Mouse (Mus musculus): ENCODE measurements at regions not wholly inside any gene's neighbourhood (a gene's known extent, or its start where the extent isn't known, plus 50 kb on each side); places are given as distances from the start of the nearest gene placed in this dataset.
A peak's percentile ranks its signal among the peaks of the same experiment; 100 is the strongest.

GRCm38 (mm10) chr4:106168741-106169140, 147.3 kb upstream of the Usp24 start:
- no peak for DNase-seq (ENCODE audit: low spot score in 2 of 2)

GRCm38 (mm10) chr4:106169466-106169865, 146.5 kb upstream of the Usp24 start:
- no peak for DNase-seq (ENCODE audit: low spot score in 2 of 2)

DNA sequence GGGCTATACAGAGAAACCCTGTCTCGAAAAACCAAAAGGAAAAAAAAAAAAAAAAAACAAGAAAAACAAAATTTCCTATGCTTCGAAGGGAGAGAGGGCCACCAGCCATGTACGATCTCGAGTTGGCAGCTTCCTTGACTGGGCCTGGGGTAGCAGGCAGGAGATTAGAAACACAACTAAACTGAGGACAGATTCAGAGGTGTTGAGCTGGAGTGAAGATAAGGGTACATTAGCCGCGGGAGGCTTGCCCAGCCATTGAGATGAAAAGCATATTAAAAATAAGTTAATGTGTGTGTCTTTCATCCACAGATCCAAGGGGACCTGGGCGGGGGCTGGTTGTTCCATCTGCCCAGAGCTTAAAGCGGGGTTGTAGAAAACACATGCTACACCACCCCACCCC, 145.3 kb upstream of the Usp24 start:
- no peak for DNase-seq (ENCODE audit: low spot score in 2 of 2)

DNA sequence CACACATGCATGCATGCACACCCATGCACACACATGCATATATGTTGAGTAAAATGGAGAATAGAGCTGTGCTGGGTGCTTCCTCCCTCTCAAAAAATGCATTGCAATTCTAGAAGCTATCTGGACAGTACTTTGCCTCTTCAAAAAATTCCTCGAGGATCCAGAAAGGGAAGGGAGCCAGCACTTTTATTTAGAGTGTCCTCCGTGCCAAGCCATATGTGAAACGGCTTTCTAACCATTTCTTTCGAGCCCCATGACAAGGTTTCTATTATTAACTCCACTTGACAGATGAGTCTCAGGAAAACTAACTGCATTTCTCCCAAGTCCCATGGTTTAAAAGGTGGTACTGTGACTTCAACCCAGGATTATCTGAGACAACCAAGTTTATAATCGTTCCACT, 140.7 kb upstream of the Usp24 start:
- DNase-seq (ENCODE audit: low spot score in 2 of 2): no peak

- no peak for DNase-seq (ENCODE audit: low spot score in 2 of 2)
Measured at GRCm38 (mm10) chr4:106185745-106186501, 130.1 kb upstream of the Usp24 start.

DNA sequence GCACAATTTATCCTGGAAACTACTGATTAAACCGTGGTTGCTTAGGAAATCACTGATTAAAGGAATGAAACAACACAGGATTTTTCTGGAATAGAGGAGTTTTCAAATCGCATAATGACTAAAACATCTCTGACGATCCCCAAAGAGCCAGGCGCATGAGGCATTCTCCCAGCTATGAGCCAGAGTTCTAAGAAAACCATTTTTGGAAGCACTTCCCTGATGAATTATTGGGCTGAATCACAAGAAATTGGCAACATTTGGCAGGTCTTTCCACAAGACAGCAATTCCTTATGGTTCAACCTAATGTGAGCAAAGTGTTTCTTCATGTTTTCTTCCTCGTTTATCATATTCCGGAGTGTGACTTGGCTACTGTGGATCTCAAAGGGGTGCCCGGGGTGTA, 129.3 kb upstream of the Usp24 start:
- DNase-seq (ENCODE audit: low spot score in 2 of 2): no peak

- no peak for DNase-seq (ENCODE audit: low spot score in 2 of 2)
Measured at GRCm38 (mm10) chr4:106190248-106190647, 125.8 kb upstream of the Usp24 start.

DNA sequence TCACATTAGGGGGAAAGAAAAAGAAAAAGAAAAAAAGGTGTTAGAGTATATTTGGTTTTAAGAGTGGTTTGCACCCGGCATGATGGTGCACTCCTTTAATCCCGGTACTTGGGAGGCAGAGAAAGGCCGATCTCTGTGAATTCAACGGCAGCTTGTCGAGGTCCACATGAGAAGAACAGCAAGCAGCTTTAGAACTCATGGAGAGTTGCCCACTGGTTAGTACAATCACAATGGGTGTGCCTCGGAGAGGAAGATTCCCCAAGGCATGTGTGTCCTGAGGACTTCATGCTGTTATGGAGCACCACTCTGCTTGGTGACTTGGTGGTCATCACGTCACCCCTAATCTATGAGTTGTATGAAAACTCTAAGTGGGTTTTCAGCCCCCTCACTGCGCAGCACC, 124.7 kb upstream of the Usp24 start:
- no peak for DNase-seq (ENCODE audit: low spot score in 2 of 2)

- no peak for DNase-seq (ENCODE audit: low spot score in 2 of 2)
Measured at GRCm38 (mm10) chr4:106191843-106192242, 124.2 kb upstream of the Usp24 start.

- no peak for DNase-seq (ENCODE audit: low spot score in 2 of 2)
Measured at GRCm38 (mm10) chr4:106193204-106193945, 122.6 kb upstream of the Usp24 start.

DNA sequence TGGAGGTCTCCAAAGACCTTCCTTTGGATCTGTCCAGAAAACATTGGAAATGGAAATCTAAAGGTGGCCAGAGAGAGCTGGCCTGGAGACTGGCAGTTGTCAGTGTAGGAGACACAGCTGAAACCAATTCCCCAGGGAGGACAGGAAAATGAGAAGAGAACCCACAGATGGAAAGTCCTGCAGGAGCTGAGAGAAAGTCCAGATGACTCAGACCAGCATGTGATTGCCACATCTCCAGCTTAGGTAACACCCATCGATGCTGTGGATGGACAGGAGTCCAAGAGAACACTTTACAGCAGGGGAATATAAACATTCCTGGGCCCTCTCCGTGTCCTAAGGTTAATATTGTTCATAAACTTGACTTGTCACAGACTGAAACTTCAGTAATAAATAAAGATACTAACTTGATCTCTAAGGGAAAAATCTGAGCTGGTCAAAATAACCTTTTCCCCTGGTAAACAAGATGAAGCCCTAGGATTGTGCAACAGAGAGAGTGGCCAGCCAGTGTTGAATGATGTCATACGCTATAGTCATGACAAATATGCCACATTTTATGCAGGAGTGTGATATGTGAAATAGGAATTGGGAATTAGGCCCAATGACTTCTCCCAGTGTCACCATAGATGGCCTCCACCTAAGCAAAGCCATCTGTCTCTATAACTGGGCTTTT, 120.4 kb upstream of the Usp24 start:
- DNase-seq (ENCODE audit: low spot score in 2 of 2): no peak

- DNase-seq (ENCODE audit: low spot score in 2 of 2): no peak
Measured at GRCm38 (mm10) chr4:106199833-106200232, 116.2 kb upstream of the Usp24 start.

DNA sequence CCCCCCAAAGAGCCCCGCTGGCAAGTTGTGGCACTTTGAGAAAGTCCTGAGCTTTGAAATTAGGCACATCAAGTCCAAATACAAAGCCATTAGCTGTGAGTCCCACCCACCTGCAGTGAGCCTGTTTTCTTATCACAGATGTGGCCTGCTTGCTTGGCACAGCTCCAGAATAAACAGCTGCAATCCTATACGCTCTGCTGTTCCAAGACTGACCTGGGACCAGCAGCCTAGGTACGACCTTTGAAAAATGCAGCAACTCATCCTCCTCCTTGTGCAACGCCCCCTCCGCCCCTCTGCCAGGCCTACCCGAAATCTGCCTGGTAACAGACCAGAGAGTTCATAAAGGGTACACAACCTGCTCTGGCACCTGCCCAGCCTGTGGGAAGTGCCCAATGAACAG, 115.8 kb upstream of the Usp24 start:
- DNase-seq (ENCODE audit: low spot score in 2 of 2): no peak

GRCm38 (mm10) chr4:106202554-106202953, 113.5 kb upstream of the Usp24 start:
- no peak for DNase-seq (ENCODE audit: low spot score in 2 of 2)

DNA sequence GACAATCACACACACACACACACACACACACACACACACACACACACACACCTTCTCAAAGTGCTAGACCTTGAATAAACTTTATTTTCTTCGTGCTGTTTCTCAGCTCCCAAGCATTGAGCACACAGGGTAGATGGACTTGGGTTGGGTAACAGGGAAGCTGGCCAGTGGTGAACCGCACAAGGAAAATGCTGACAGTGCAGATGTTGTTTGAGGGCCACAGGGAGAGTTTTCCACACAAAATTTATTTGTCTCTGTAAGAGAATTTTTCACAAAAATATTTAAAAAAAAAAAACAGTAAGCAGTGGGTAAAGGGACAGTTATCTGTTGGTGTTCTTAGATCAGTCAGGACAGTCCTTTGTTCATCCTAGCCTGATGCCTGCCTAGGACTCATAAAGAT, 110.8 kb upstream of the Usp24 start:
- no peak for DNase-seq (ENCODE audit: low spot score in 2 of 2)

DNA sequence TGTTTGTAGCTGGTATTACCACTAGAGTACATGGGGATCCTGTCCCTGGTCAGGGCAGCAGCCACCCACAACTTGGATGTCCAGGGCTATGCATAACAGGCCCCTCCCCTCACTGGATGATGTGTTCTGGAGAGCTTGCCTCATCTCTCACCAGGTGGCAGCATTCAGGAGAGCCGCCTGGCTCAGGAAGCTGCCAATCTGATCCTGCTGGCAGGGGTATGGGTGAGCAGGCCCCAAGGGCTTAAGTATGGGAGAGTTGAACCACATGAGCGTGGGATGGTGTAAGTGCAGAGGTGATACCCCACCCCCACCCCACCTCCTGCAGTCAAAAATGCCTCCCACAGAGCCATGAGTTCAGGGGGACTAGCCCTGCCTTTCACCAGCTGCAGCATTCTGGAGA, 110.0 kb upstream of the Usp24 start:
- no peak for DNase-seq (ENCODE audit: low spot score in 2 of 2)

DNA sequence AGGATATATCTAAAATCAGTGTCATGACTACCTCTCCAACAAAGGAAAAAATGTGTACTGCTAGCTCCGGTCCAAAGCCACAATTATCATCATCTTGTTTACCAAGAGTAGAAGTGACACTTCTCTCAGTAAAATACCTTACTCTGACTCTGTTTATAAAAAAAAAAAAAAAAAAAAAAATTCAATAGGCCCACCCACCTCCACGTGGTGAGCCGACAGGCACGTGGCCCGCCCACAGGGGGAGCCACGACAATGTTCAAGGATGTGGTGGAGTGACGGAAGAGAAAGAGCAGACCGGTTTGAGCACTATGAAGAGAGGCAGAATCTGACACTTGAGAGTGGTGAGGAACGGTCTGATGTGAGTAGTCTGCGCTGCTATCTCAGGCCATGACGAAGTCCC, 106.5 kb upstream of the Usp24 start:
- DNase-seq (ENCODE audit: low spot score in 2 of 2): no peak

GRCm38 (mm10) chr4:106209975-106210374, 106.0 kb upstream of the Usp24 start:
- peak in 1 of 2 experiments; percentile 34 for DNase-seq (ENCODE audit: low spot score in 2 of 2)

DNA sequence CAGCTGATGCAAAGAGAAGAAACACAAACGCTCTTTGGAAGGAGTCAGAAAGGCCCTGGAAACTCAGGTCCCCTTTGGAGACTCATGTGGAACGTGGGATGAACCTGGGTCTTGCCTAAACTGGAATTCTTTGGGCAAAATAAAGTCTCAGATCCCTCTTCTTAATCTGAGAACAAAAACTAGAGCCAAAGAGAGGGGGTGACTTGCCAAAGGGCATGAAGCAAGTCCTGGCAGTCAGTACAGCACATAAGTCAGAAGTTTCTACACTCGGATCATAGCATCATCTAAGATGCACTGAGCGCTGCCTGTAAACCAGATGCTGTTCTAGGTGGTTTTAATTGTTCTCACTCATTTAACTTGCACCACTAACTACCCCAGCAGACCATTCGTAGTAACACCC, 101.8 kb upstream of the Usp24 start:
- no peak for DNase-seq (ENCODE audit: low spot score in 2 of 2)

GRCm38 (mm10) chr4:106220621-106221020, 95.4 kb upstream of the Usp24 start:
- no peak for DNase-seq (ENCODE audit: low spot score in 2 of 2)

GRCm38 (mm10) chr4:106225184-106225862, 90.7 kb upstream of the Usp24 start:
- peak in 1 of 2 experiments; percentile 58 for DNase-seq (ENCODE audit: low spot score in 2 of 2)

GRCm38 (mm10) chr4:106227428-106227827, 88.6 kb upstream of the Usp24 start:
- DNase-seq (ENCODE audit: low spot score in 2 of 2): no peak

Measured in thymus, postnatal 10 days (tissue).